Mouse (Mus musculus) brain, adult 10 weeks (tissue): ENCODE results near the gene Wdr49. TPM values are rescaled to one million over a fixed set of nuclear protein-coding genes. Genes with fewer than 3 reads are reported as not detected.

Source experiments
- polyA plus RNA-seq: library from polyadenylated mRNA; stranded (reverse); fragments of 350-450 nt; fragmentation: Illumina TruSeq; extraction: RNeasy Lipid Tissue Mini Kit (QIAGEN cat#74804); gene quantifications from one replicate; pipeline ENCODE4 v1.2.3, GENCODE M21; 2015; ENCODE audit warnings: low read depth, low replicate concordance

Wdr49 gene
- polyA plus RNA-seq: 0.39 TPM

GRCm38 (mm10) chr3:75482056-75482455 is at the start of gene Wdr49:
Gene Wdr49, minus strand, starts transcription at chr3:75482156.

GRCm38 (mm10) chr3:75269978-75270377 is 212.0 kb downstream of the Wdr49 start, which contains the start of gene Serpini2:
Gene Serpini2, minus strand, starts transcription at chr3:75270078.

Other genes with a start within 250 kb of the Wdr49 start
- not detected for gene Serpini2, start 212.1 kb downstream of the Wdr49 start, polyA plus RNA-seq
- gene Pdcd10, start 74.7 kb upstream of the Wdr49 start, polyA plus RNA-seq: 104 TPM
- 222 TPM for gene Serpini1, start 75.4 kb upstream of the Wdr49 start, polyA plus RNA-seq